Mouse (Mus musculus): ENCODE results near the gene Lsm10.

The Lsm10 gene

GRCm38 (mm10) chr4:126096464-126097111 is at the start of gene Lsm10:
Gene Lsm10, plus strand, starts transcription at chr4:126096623.
- in situ Hi-C loops (cut with MboI; ENCODE audit: low pct_unique_long_range_greater_than_20kb in 1 of 2, low sequenced_read_pairs in 2 of 2, unreplicated experiment in 1 of 2): loop anchor here in 1 of 2 experiments (5.0 kb wide), 1 partner anchor 61 kb away; no protein-coding TSS in a partner anchor

GRCm38 (mm10) chr4:126046851-126047585 is 49.4 kb upstream of the Lsm10 start, which contains the start of gene Mrps15:
Gene Mrps15, plus strand, starts transcription at chr4:126046925.
- in situ Hi-C loops (cut with MboI; ENCODE audit: low pct_unique_long_range_greater_than_20kb in 1 of 2, low sequenced_read_pairs in 2 of 2, unreplicated experiment in 1 of 2): no loop called here

GRCm38 (mm10) chr4:126051617-126052016 is 44.8 kb upstream of the Lsm10 start:
- in situ Hi-C loops (cut with MboI; ENCODE audit: low pct_unique_long_range_greater_than_20kb in 1 of 2, low sequenced_read_pairs in 2 of 2, unreplicated experiment in 1 of 2): no loop called here

- in situ Hi-C loops (cut with MboI; ENCODE audit: low pct_unique_long_range_greater_than_20kb in 1 of 2, low sequenced_read_pairs in 2 of 2, unreplicated experiment in 1 of 2): no loop called here
Measured at GRCm38 (mm10) chr4:126057207-126058133, 39.0 kb upstream of the Lsm10 start.

- in situ Hi-C loops (cut with MboI; ENCODE audit: low pct_unique_long_range_greater_than_20kb in 1 of 2, low sequenced_read_pairs in 2 of 2, unreplicated experiment in 1 of 2): no loop called here
Measured at GRCm38 (mm10) chr4:126058134-126058996, 38.1 kb upstream of the Lsm10 start, which contains the start of gene Oscp1. Gene Oscp1, plus strand, starts transcription at chr4:126058565.

- in situ Hi-C loops (cut with MboI; ENCODE audit: low pct_unique_long_range_greater_than_20kb in 1 of 2, low sequenced_read_pairs in 2 of 2, unreplicated experiment in 1 of 2): no loop called here
Measured at GRCm38 (mm10) chr4:126058997-126059362, 37.4 kb upstream of the Lsm10 start.

- in situ Hi-C loops (cut with MboI; ENCODE audit: low pct_unique_long_range_greater_than_20kb in 1 of 2, low sequenced_read_pairs in 2 of 2, unreplicated experiment in 1 of 2): no loop called here
Measured at GRCm38 (mm10) chr4:126062856-126063255, 33.6 kb upstream of the Lsm10 start.

GRCm38 (mm10) chr4:126065241-126065640 is 31.2 kb upstream of the Lsm10 start:
- in situ Hi-C loops (cut with MboI; ENCODE audit: low pct_unique_long_range_greater_than_20kb in 1 of 2, low sequenced_read_pairs in 2 of 2, unreplicated experiment in 1 of 2): no loop called here

GRCm38 (mm10) chr4:126067401-126068077 is 28.9 kb upstream of the Lsm10 start:
- in situ Hi-C loops (cut with MboI; ENCODE audit: low pct_unique_long_range_greater_than_20kb in 1 of 2, low sequenced_read_pairs in 2 of 2, unreplicated experiment in 1 of 2): no loop called here

- in situ Hi-C loops (cut with MboI; ENCODE audit: low pct_unique_long_range_greater_than_20kb in 1 of 2, low sequenced_read_pairs in 2 of 2, unreplicated experiment in 1 of 2): no loop called here
Measured at GRCm38 (mm10) chr4:126068842-126069241, 27.6 kb upstream of the Lsm10 start.

GRCm38 (mm10) chr4:126077833-126078232 is 18.6 kb upstream of the Lsm10 start:
- in situ Hi-C loops (cut with MboI; ENCODE audit: low pct_unique_long_range_greater_than_20kb in 1 of 2, low sequenced_read_pairs in 2 of 2, unreplicated experiment in 1 of 2): no loop called here

GRCm38 (mm10) chr4:126079266-126079665 is 17.2 kb upstream of the Lsm10 start:
- in situ Hi-C loops (cut with MboI; ENCODE audit: low pct_unique_long_range_greater_than_20kb in 1 of 2, low sequenced_read_pairs in 2 of 2, unreplicated experiment in 1 of 2): no loop called here

GRCm38 (mm10) chr4:126081601-126082000 is 14.8 kb upstream of the Lsm10 start:
- in situ Hi-C loops (cut with MboI; ENCODE audit: low pct_unique_long_range_greater_than_20kb in 1 of 2, low sequenced_read_pairs in 2 of 2, unreplicated experiment in 1 of 2): no loop called here

GRCm38 (mm10) chr4:126083021-126083420 is 13.4 kb upstream of the Lsm10 start:
- in situ Hi-C loops (cut with MboI; ENCODE audit: low pct_unique_long_range_greater_than_20kb in 1 of 2, low sequenced_read_pairs in 2 of 2, unreplicated experiment in 1 of 2): no loop called here

- in situ Hi-C loops (cut with MboI; ENCODE audit: low pct_unique_long_range_greater_than_20kb in 1 of 2, low sequenced_read_pairs in 2 of 2, unreplicated experiment in 1 of 2): no loop called here
Measured at GRCm38 (mm10) chr4:126084382-126084781, 12.0 kb upstream of the Lsm10 start.

- in situ Hi-C loops (cut with MboI; ENCODE audit: low pct_unique_long_range_greater_than_20kb in 1 of 2, low sequenced_read_pairs in 2 of 2, unreplicated experiment in 1 of 2): no loop called here
Measured at GRCm38 (mm10) chr4:126085996-126086576, 10.3 kb upstream of the Lsm10 start.

Data from mouse embryonic stem cell (cell line).